Mouse (Mus musculus): ENCODE measurements around the gene Rpp14.

Rpp14 gene

DNA sequence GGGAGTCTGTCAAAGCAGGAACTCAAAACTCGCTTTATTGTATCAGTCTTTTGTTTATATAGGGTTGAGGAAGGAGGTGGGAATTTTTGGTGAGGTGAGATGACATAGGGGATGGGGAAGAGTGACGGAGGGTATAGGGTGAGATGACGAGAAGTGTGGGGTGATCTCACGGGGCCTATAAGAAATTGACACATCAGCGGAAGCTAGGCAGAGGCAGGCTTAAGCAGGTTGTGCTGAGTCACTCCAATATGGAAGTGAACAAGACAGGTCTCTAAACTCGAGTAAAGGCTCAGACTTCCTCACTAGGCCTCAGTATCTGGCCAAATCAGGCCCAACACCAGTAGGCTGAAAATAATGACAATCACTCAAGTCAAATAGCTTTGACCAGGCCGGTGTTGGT, 20.2 kb upstream of the Rpp14 start:
- no peak for DNase-seq (ENCODE audit: low read depth, low spot score)

DNA sequence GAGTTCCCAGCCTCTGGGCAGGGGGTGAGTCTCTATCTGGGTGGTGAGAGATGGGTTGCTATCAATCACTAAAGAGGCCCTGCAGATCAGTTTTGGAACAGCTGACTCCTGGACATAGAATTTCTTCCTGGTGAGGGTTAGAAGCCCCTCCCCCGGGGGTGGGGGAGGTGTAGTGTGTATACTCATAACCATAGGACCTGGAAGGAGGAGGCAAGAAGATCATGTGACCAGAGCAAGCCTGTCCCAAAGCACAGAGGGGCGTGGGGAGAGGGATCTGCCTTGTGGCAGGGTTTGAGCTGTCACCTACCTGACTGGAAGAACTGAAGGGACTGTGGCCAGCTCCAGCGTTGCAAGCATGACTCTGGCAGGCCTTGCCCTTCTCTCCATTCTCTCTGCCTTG, 18.1 kb upstream of the Rpp14 start:
- DNase-seq (ENCODE audit: low read depth, low spot score), result no peak

DNA sequence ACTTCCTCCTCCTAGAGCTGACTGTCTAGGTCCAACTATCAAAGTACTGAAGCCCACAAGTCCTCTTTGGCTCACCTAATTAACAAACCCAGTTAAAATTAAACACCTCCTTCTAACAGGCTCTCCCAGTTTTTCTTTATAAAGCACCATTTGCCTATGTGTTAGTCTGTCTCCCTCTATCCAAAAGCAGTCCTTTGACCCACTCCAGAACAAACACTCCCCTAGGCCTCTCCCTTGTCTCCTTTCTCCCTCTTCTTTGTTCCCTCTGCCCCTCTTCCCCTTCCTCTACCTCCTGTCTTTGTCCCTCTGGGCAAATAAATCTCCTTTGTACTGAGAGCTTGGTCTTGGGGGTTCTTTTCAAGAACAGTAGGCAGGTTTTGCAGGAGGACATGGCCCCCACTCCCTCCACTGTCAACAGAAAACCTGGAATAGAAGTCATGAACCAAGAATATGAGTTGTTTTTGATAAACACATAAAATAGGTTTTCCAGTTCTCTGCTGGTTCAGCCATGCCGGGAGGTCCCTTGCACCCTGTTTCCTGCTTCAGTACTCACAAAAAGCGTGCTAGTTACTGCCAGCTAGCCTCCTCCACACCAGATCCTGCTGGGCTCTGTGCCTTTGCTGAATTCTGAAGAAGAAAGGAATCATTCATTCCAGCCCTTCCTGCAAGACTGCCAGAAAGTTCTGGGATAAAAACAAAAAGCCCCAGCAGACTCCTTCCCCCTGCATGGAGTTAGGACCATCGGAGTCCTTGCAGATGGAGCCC, 17.4 kb upstream of the Rpp14 start:
- no peak for DNase-seq (ENCODE audit: low read depth, low spot score)

DNA sequence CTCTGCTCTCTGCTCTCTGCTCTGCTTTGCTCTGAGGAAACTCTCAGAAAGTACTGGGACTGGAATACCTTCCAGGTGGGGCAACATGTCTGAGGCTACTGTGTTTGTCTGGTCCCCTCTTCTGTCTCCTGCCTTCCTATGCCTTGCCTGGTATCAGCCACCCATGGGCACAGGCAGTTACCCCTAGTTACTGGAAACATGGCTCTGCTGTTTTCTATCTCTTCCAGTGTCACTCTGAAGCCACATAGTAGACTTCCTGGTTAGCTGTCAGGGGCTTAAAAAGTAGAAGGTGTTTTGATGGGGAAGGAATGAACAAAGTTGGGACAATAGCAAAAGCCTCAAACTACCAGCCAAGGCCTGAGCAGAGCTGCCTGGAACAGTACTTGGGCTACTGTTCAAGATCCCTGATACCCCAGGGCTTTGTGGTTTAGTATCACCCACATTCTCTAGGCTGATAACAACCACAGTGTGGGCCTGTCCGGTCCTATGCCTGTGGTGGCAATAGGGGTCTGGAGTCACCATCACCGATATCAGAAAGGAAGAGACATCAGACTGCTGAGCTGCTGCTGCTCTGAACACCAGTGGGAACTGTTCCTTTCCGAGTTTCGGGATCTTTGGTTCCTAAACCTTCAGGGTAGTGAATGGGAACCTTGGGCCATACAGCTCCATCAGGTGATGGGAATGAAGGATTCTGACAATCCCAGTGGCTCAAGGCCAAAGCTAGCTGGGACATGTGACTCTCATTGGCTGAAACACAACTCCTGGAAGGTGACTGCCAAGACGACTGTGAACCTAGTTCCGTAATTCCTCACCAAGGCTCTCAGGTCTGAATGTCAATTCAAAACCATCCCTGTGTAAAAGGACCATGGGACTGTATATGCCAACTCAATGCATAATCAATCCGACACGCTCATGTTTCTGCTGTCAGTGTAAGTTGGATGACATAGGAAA, 16.1 kb upstream of the Rpp14 start:
- no peak for DNase-seq (ENCODE audit: low read depth, low spot score)

DNA sequence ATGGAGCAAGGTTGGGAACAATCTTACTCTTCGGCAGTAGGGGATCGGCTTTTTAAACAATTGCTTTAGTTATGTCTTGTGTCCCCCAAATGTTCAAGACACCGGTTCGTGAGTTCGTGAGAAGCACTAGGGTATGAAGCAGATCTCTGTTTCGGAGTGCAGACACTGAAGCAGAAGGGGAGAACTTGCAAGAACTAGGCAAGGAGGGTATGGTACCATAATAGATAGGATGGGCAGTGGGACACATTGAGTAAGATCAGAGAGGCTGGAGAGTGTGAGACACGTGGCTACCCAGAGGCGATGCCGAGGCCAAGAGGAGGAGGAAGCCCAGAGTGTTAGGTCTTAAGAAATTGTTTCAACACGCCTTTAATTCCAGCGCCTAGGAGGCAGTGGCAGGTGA, 551 bp downstream of the Rpp14 start:
- DNase-seq (ENCODE audit: low read depth, low spot score), result no peak

DNA sequence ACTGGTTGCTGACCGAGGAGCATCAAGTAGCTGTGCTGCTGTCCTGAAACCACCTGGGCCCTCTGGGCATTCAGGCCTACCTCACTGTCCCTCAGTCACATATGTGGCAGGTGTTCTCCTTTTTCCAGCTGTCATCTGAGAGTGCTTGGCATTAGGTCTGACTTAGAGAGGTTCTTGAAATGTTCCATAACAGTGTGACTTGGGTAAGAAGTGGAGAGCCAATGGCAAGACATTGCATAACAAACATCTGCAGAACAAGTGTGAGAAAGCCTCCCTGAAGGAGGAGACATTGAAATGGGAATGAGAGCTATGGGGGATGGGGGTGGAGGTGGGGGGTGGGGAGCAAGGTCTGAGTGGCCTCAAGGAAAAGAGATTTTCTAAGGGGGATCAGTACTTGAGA, 2.8 kb downstream of the Rpp14 start:
- no peak for DNase-seq (ENCODE audit: low read depth, low spot score)

DNA sequence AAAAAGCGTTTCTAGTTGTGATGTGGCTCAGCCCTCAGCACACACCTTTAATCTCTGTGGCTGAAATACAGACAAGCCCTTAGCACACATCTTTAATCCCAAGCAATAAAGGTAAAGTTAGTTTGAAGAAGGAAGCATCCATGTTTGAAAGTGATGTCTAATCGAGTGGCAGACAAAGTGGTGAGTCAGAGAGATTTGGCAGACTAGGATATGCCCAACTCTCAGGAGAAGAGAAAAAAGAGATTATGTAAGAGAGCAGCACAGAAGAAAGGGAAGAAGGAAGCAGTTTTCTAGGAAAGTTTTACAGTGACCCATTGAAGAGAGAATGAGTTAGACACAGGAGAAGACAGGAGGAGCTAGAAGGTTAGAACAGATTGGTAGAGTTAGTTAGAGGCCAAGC, 8.8 kb downstream of the Rpp14 start:
- no peak for DNase-seq (ENCODE audit: low read depth, low spot score)

DNA sequence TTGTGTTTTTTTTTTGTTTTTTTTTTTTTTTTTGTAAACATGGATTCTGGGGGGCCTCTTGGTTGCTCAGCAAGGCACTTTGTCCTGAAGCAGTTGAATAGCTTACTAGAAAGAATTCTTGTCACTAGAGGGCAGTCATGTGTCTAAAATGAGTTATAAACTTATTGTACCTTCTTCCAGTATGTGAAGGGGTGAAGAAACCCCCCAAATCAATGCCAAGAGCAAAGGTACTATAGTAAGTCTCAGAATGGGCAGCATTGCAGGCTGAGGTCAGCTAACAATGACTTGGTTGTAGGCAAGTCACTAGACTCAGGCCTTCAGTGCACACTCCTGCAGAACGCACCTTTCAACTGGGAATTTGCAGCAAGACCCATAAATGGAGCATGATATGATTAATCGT, 12.4 kb downstream of the Rpp14 start:
- DNase-seq (ENCODE audit: low read depth, low spot score), result peak; percentile 66

DNA sequence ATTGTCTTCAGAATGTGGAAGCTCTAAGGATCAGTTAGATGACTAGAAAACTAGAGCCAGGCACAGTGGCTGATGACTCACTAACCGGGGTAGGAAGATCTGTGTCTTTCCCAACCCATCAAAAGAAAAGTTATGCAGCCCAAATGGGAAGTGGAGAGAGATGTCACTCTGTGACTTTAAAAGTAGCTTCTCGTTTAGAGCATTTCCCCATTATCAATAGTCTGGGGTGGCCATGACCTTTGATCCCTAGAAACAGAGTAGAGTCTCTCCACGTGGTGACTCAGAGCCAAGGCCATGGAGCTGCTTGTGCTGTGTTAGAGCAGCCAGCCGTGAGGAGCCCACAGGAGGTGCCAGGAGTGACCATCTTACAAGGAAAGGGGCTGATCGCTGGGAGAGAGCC, 13.3 kb downstream of the Rpp14 start:
- DNase-seq (ENCODE audit: low read depth, low spot score), result no peak

DNA sequence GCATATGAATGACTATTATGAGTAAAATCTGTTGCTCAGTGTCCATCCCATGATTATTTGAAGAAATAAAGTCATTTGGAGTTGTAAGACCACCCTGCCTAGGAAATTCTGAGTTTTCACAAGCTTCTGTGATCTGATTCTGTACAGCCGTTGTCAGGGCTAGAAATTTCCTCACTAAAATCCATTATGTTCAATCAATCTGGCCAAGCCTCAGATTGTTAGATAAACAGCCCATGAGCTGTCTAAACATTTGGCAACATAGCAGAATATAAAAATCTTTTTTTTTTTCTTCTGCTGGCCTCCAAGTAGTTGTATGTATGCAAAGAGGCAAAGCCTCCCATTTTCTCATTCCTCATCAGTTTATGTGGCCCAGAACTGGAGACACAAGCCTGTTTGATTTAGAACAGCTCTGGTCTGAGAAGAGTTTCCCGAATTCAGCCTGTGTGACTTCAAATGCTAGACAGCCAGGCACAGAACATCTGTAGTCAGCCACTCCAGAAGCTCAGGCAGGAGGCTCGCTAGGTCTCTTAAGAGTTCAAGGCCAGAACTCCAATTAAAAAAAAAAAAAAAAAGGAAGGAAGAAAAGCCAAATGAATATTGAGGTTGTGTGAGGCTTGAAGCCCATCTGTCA, 14.9 kb downstream of the Rpp14 start:
- DNase-seq (ENCODE audit: low read depth, low spot score), result no peak

DNA sequence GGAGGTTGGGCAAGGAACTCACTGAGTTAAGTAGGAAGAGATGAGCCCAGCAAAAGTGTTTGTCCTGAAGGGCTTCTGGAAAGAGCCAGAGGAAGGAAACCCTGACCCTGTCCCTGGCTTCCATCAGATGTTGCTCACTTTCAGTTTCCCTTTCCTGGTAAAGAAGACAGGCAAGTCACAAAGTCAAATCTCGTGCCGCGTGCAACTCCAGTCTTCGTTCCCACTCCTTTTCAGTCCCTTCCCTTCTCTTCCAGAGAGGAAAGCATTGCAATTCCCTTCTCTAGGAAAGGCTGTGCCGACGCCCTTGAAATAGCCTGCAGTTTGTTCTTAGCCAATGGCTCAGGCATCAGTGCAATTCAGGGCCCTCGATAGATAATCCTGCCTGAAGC, 15.4 kb downstream of the Rpp14 start:
- no peak for DNase-seq (ENCODE audit: low read depth, low spot score)

DNA sequence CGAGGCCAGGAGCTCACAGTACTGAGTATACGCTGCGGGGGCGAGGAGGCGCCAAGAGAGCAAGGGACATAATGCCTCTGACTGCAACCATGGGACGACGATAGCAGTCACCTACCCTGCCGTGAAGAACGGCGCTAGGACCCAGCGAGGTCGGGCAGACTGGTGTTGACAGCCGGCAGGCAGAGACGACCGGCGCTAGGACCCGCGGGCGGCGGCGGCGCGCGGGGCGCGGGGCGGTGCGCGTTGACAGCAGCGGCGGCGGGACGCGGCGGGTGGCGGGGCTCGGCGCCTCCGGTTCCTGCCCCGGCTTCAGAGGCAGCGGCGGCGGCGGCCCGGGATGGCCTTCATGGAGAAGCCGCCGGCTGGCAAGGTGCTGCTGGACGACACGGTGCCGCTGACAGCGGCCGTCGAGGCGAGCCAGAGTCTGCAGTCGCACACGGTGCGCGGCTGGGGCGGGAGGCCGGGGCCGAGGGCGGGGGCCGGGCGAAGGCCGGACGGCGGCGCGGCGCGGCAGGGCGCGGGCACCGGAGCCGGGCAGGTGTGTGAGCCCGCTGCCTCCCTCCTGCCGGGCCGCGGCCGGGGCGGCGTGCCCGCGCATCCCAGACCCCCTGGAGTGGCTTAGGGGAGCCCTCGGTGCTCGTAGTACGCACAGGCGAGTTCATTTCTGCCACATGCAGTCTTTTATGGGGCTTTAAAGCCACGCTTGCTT, 18.0 kb downstream of the Rpp14 start, which contains the start of gene Pxk:
TSS of gene Pxk (plus strand) at position 234 of the 709 bp plus-strand sequence.
- peak; percentile 89 for DNase-seq (ENCODE audit: low read depth, low spot score)

DNA sequence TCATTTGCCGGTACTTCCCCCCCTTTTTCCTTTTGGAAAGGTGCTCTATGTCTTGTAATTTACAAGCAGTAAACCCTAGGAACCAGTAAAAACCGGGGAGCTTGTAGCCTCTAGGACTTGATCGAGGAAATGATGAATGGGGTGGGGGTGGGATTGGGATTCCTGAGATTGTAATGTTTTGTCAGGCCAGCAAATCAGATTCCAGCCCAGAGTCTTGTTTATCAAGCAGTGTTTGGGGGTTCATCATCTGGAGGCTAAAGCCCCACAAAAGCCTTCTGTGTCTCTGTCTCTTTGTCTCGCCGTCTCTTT, 18.5 kb downstream of the Rpp14 start:
- DNase-seq (ENCODE audit: low read depth, low spot score), result no peak

DNA sequence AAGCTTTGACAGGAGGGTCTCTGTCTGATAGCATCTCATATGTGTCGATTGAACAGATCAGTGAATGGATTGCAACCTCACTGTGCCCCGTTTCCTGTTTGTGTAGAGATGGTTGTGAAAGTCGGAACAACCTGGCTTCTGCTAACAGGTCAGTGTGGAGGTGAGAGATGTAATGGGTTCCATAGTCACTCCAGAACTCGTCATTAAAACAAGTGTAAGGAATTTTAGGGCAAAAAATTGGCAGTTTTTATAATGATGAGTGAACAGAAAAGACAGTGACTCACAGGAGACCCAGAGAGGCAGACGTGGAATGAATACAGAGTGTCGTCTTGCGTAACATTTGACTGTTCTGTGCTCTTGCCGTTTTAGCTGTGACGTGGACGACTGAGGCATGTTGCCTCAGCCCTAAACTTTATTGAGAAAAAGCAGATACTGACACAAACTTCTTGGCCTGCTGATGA, 19.4 kb downstream of the Rpp14 start:
- DNase-seq (ENCODE audit: low read depth, low spot score), result no peak

DNA sequence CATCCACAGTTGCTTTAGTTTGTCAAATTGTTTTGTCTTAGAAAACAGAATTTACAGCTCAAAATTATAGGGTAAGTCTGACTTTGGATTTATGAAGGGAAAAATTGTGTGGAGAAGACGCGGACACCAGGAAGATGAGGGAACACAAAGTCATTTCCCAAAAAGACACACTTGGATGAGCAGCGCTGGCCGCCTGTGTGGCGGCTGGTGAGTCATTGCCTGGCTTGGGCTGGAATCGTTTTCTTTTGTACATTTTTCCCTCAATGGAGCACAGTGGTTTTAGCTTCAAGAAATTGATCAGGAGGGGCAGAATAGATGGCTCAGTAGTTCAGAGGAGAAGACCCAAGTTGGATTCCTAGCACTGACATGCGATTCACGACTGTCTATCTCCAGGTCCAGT, 21.7 kb downstream of the Rpp14 start:
- no peak for DNase-seq (ENCODE audit: low read depth, low spot score)

DNA sequence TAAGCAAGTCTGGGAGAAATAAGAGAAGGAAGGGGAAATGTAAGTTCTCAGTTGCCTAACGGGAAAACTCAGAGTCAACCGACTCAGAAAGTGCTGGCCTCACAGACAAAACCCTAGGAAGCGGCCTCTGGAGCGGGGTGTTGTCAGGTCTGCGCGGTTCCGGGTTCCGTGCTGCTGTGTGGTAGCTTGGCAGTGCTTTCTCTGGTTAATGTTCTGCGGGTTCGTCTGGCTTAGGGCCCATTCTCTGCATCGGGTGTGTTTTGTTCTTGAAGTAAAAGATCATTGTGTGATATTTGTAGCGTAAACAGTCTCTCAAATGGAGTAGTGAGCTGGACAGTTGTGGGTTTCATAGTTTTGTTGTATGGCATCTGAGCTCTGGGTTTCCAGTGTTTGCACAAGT, 22.5 kb downstream of the Rpp14 start:
- no peak for DNase-seq (ENCODE audit: low read depth, low spot score)

DNA sequence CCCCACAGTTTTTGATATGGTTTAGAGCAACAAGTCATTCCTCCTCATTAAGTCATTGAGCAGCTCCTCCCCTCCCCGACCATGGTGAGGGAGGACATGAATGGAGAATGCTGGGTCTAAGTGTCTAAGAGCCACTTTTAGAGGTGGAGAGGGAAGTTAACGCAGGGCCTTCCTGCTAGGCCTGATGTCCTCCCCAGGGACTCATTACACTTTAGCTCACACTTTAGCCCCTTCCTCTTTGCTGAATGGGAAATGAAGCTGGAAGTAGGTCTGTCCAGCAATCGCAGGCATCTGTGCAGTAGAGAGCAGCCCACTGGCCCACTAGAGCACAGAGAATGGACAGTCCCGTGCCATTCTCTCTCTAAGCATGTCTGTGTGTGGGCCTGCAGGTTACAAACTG, 27.9 kb downstream of the Rpp14 start:
- peak; percentile 37 for DNase-seq (ENCODE audit: low read depth, low spot score)

DNA sequence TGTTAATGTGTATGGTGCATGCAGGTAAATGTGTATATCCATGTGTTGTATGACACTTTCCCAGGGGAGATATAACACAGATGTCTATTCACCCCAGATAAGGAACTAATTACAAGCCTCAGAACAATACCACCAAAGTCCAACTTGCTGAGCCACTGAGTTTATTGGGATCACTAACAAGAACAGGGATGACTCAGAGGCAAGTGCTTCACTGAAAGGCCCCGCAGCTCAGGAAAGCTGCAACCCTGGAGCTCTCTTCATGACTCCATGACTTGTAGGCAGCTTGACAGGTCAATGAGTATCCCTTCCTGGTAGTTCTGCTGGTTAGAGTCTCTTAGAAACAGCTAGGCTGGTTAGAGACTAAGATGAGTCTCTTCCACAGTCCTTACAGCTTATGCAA, 28.8 kb downstream of the Rpp14 start:
- no peak for DNase-seq (ENCODE audit: low read depth, low spot score)

DNA sequence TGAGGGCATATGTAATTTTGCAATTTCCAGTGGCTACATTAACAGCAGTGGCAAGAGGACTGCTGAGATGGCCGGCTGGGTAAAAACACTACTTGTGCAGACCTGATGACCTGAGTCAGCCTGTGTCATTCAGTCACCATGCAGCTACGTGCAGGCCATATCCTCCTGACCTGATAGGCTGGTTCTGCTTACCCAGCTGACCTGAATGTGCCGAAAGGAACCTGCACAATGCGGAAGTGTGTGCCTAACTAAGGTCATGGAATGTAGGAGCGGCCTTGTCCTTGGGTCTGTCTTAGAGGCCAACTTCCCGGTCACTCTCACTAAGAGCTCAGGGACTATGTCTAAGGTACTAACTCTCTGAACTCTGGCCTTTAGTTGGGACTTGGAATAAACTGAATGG, 31.4 kb downstream of the Rpp14 start:
- DNase-seq (ENCODE audit: low read depth, low spot score), result no peak

DNA sequence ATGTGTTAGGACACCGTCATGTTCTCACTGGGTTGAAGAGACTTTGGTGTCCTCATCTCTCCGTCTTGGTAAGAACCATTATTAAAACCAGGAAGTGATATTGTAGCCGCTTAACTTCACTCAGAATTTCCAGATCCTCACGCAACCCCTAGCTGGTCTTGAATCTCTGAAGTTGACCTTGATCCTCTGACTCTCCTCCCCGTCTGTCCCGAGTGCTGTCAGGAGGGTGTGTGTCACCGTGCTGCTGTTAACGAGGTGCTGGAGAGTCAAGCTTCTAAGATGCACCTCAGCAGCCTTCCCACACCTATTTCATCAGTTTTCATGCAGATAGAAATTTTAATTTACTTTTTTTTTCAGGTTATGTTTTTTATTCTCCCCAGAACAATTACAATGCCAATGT, 31.9 kb downstream of the Rpp14 start:
- no peak for DNase-seq (ENCODE audit: low read depth, low spot score)

DNA sequence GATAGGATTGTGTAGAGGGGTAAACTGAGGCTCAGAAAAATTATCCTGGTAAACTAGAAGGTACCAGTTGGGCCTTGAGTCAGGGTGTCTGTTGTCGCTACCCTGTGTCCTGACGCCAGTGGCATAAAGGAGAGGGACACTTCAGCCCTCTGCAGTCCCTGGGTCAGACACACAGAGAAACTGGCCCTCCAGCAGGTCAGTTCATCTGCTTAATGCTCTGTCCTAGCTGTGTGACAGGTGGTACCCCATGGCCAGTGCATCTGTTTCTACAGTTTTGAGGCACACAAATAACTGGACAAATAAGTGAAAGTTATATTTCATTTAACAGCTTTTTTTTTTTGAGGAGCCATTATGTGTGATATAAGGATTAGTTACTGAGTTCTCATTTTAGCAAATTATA, 33.4 kb downstream of the Rpp14 start:
- no peak for DNase-seq (ENCODE audit: low read depth, low spot score)

DNA sequence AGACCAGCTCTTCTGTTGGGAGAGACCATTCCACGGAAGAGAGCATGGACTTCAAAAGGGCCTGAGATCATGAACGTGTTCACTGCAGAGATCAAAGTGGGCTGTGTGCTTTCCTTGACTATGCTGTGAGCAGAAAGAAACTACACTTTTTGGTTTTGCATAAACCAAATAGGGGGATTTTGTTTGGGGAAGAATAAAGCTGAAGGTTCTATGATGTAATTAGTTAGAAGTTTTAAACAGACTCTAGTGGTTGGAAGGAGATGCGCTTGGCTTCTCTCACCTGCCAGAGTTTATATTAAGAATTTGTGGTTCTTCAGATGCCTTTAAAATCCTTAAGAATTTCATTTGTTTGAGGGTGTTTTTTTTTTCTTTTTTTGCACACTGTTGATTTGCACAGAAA, 34.1 kb downstream of the Rpp14 start:
- DNase-seq (ENCODE audit: low read depth, low spot score), result peak; percentile 87

Measured in A20 (cell line).